Mouse (Mus musculus) embryonic facial prominence, embryonic 13.5 days (tissue): ENCODE data around the gene Wipi1. TPM values are rescaled to one million over a fixed set of nuclear protein-coding genes. Genes with fewer than 3 reads are reported as not detected.

Experiments
- ATAC-seq: fragments of 200-750 bp; cut with Nextera tagmentation; 2 replicates; pipeline ENCODE4 v1.8.0; 2017; ENCODE audit warnings: low read depth; ENCODE audit not compliant: insufficient number of reproducible peaks, insufficient read depth, low FRiP score, low TSS enrichment
- H3K27ac ChIP-seq: fragments of 300-500 bp; sonication (generic); 2 replicates; pipeline ENCODE4 v1.5.1; 2015; ENCODE audit warnings: moderate library complexity, mild to moderate bottlenecking, inconsistent platforms
- H3K27me3 ChIP-seq: fragments of 300-500 bp; sonication (generic); 2 replicates; pipeline ENCODE4 v1.6.1; 2015; ENCODE audit warnings: mild to moderate bottlenecking, inconsistent platforms
- H3K36me3 ChIP-seq: fragments of 300-500 bp; sonication (generic); 2 replicates; pipeline ENCODE4 v1.6.1; 2015; ENCODE audit warnings: mild to moderate bottlenecking, inconsistent platforms
- H3K4me1 ChIP-seq: fragments of 300-500 bp; sonication (generic); 2 replicates; pipeline ENCODE4 v1.6.1; 2015; ENCODE audit warnings: inconsistent platforms
- H3K4me2 ChIP-seq: fragments of 300-500 bp; sonication (generic); 2 replicates; pipeline ENCODE4 v1.6.1; 2015; ENCODE audit warnings: moderate library complexity, mild to moderate bottlenecking, inconsistent platforms
- H3K4me3 ChIP-seq: fragments of 300-500 bp; sonication (generic); 2 replicates; pipeline ENCODE4 v1.5.1; 2015; ENCODE audit warnings: mild to moderate bottlenecking, inconsistent platforms
- H3K9ac ChIP-seq: fragments of 300-500 bp; sonication (generic); 2 replicates; pipeline ENCODE4 v1.6.1; 2015; ENCODE audit warnings: mild to moderate bottlenecking, inconsistent platforms
- H3K9me3 ChIP-seq: fragments of 300-500 bp; sonication (generic); 2 replicates; pipeline ENCODE4 v1.6.1; 2016; ENCODE audit warnings: inconsistent platforms
- WGBS: fragments of 180-500 bp; shearing (Covaris S2); methylation state at CpG from one replicate; pipeline ENCODE4 v1.1.7; 2015; ENCODE audit warnings: mixed read lengths; 5-methylcytosine and 5-hydroxymethylcytosine counted together
- polyA plus RNA-seq: library from polyadenylated mRNA; unstranded; fragments of >200 nt; fragmentation: Nextera tagmentation; extraction: Ambion mirVana; gene quantifications from 2 replicates; pipeline ENCODE4 v1.2.1, GENCODE M21; 2015

The Wipi1 gene
- polyA plus RNA-seq, 1 experiment from 2014 or later = 53.5 TPM

- H3K4me2 ChIP-seq = no peak overlapping the region
- no peaks in the 10 kb centered on the region for H3K9me3 ChIP-seq
- H3K4me3 ChIP-seq = no peak overlapping the region
- no peak overlapping the region for H3K9ac ChIP-seq
- H3K4me1 ChIP-seq = peaks cover 3% of the 10 kb centered on the region; the same call in 1 of the 2 replicates
- no peaks in the 10 kb centered on the region for H3K36me3 ChIP-seq
- no peak overlapping the region; the same call in 1 of the 2 replicates for H3K27ac ChIP-seq
- 49% methylated on average over 4 of the region's 4 CpGs for WGBS
- no peak for ATAC-seq
- H3K27me3 ChIP-seq = no peaks in the 10 kb centered on the region
These were observed 4.6 kb upstream of the Wipi1 start for GRCm38 (mm10) chr11:109616352-109616751.

GRCm38 (mm10) chr11:109615286-109615685 lies 3.5 kb upstream of the Wipi1 start:
- Histone ChIP-seq H3K9me3 (no peaks in the 10 kb centered on the region), H3K4me1 (peaks cover 7% of the 10 kb centered on the region), H3K4me2 (no peak overlapping the region), H3K9ac (no peak overlapping the region), H3K27me3 (no peaks in the 10 kb centered on the region), H3K27ac (no peak overlapping the region), H3K4me3 (no peak overlapping the region), H3K36me3 (no peaks in the 10 kb centered on the region)
- 46% methylated on average over 9 of the region's 9 CpGs for WGBS
- no peak for ATAC-seq

GRCm38 (mm10) chr11:109612871-109613529 lies 1.2 kb upstream of the Wipi1 start:
- Histone ChIP-seq H3K9ac (no peak overlapping the region), H3K27ac (no peak overlapping the region), H3K36me3 (no peaks in the 10 kb centered on the region), H3K9me3 (no peaks in the 10 kb centered on the region), H3K4me1 (peaks cover 21% of the 10 kb centered on the region), H3K4me3 (no peak overlapping the region), H3K4me2 (no peak overlapping the region), H3K27me3 (no peaks in the 10 kb centered on the region)
- 63% methylated on average over 7 of the region's 7 CpGs for WGBS
- ATAC-seq = no peak

GRCm38 (mm10) chr11:109610795-109611302 lies 918 bp downstream of the Wipi1 start:
- Histone ChIP-seq H3K9ac (peak overlapping the region; percentile 91), H3K4me3 (peak overlapping the region; percentile 85), H3K4me2 (peak overlapping the region; percentile 82), H3K27ac (peak overlapping the region; percentile 85), H3K36me3 (no peaks in the 10 kb centered on the region), H3K27me3 (no peaks in the 10 kb centered on the region), H3K9me3 (no peaks in the 10 kb centered on the region), H3K4me1 (peaks cover 18% of the 10 kb centered on the region)
- peak; percentile 44; the same call in 1 of the 2 replicates for ATAC-seq
- WGBS = 0% methylated on average over 26 of the region's 26 CpGs

GRCm38 (mm10) chr11:109610046-109610794 lies 1.5 kb downstream of the Wipi1 start:
- Histone ChIP-seq H3K36me3 (no peaks in the 10 kb centered on the region), H3K4me2 (peak overlapping the region; percentile 82), H3K4me1 (peaks cover 18% of the 10 kb centered on the region), H3K9ac (peak overlapping the region; percentile 91), H3K9me3 (no peaks in the 10 kb centered on the region), H3K4me3 (peak overlapping the region; percentile 85), H3K27ac (peak overlapping the region; percentile 85), H3K27me3 (no peaks in the 10 kb centered on the region)
- no peak for ATAC-seq
- 7% methylated on average over 9 of the region's 9 CpGs for WGBS

- Histone ChIP-seq H3K36me3 (peaks cover 6% of the 10 kb centered on the region), H3K27me3 (no peaks in the 10 kb centered on the region), H3K4me1 (peaks cover 18% of the 10 kb centered on the region), H3K4me3 (peak overlapping the region; percentile 85), H3K9me3 (no peaks in the 10 kb centered on the region), H3K4me2 (peak overlapping the region; percentile 82), H3K9ac (peak overlapping the region; percentile 91; the same call in 1 of the 2 replicates), H3K27ac (peak overlapping the region; percentile 85; the same call in 1 of the 2 replicates)
- no peak for ATAC-seq
- 66% methylated on average over 6 of the region's 6 CpGs for WGBS
These were observed 2.7 kb downstream of the Wipi1 start for GRCm38 (mm10) chr11:109608976-109609625.

- Histone ChIP-seq H3K4me3 (no peak overlapping the region), H3K36me3 (peaks cover 21% of the 10 kb centered on the region), H3K27me3 (no peaks in the 10 kb centered on the region), H3K9me3 (no peaks in the 10 kb centered on the region), H3K27ac (no peak overlapping the region), H3K4me2 (no peak overlapping the region), H3K9ac (no peak overlapping the region), H3K4me1 (peaks cover 18% of the 10 kb centered on the region)
- 87% methylated on average over 6 of the region's 6 CpGs for WGBS
- no peak for ATAC-seq
These were observed 4.2 kb downstream of the Wipi1 start for GRCm38 (mm10) chr11:109607600-109607999.

- 80% methylated on average over 12 of the region's 12 CpGs for WGBS
- no peaks in the 10 kb centered on the region for H3K9me3 ChIP-seq
- H3K4me3 ChIP-seq = no peak overlapping the region
- H3K4me2 ChIP-seq = no peak overlapping the region
- no peak overlapping the region for H3K27ac ChIP-seq
- no peak for ATAC-seq
- H3K27me3 ChIP-seq = no peaks in the 10 kb centered on the region
- peaks cover 82% of the 10 kb centered on the region for H3K36me3 ChIP-seq
- H3K4me1 ChIP-seq = no peaks in the 10 kb centered on the region
- no peak overlapping the region for H3K9ac ChIP-seq
These were observed 12.8 kb downstream of the Wipi1 start for GRCm38 (mm10) chr11:109598778-109599570.

GRCm38 (mm10) chr11:109594761-109595160 lies 17.0 kb downstream of the Wipi1 start:
- H3K4me3 ChIP-seq = no peak overlapping the region
- no peak overlapping the region for H3K4me2 ChIP-seq
- H3K27me3 ChIP-seq = no peaks in the 10 kb centered on the region
- H3K4me1 ChIP-seq = peaks cover 7% of the 10 kb centered on the region; the same call in 1 of the 2 replicates
- no peaks in the 10 kb centered on the region for H3K9me3 ChIP-seq
- no peak overlapping the region for H3K9ac ChIP-seq
- peaks cover 51% of the 10 kb centered on the region for H3K36me3 ChIP-seq
- no peak overlapping the region for H3K27ac ChIP-seq
- ATAC-seq = no peak
- 89% methylated on average over 8 of the region's 8 CpGs for WGBS

- no peak overlapping the region for H3K9ac ChIP-seq
- no peak overlapping the region for H3K4me2 ChIP-seq
- peaks cover 7% of the 10 kb centered on the region; the same call in 1 of the 2 replicates for H3K4me1 ChIP-seq
- H3K36me3 ChIP-seq = peaks cover 41% of the 10 kb centered on the region
- 53% methylated on average over 6 of the region's 6 CpGs for WGBS
- H3K4me3 ChIP-seq = no peak overlapping the region
- peak overlapping the region; percentile 68; the same call in 1 of the 2 replicates for H3K27ac ChIP-seq
- ATAC-seq = no peak
- no peaks in the 10 kb centered on the region for H3K27me3 ChIP-seq
- no peaks in the 10 kb centered on the region for H3K9me3 ChIP-seq
These were observed 18.4 kb downstream of the Wipi1 start for GRCm38 (mm10) chr11:109593200-109593981.
